Mouse (Mus musculus): ENCODE results near the gene Ugt1a10.
"Not testable (repeated sequence)": the region's sequence is repeated elsewhere in the genome, so short reads cannot be mapped to it uniquely, and the experiment has no call there.

Ugt1a10 gene

GRCm38 (mm10) chr1:88215466-88216380 lies 160.5 kb downstream of the Ugt1a10 start:
- DNase-seq (ENCODE audit: low spot score in 2 of 2): no peak

DNA sequence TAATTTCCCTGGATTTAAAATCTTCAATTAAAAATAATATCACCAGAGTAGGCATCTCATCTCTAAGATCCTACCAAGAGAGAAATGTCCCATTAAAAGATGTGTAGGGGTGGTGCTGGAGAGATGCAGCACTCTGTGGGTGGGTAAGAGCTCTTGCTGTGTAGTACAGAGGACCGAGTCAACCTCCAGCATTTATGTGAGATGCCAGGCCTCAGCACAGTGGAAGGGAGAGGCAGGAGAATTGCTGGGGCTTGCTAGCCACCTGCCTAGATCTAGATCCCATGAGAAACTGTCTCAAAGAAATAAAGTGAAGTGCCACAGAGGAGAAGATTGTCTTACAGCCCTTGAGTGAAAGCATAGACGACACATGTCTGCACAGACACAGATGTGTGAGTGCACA lies 161.4 kb downstream of the Ugt1a10 start:
- DNase-seq (ENCODE audit: low spot score in 2 of 2): no peak

DNA sequence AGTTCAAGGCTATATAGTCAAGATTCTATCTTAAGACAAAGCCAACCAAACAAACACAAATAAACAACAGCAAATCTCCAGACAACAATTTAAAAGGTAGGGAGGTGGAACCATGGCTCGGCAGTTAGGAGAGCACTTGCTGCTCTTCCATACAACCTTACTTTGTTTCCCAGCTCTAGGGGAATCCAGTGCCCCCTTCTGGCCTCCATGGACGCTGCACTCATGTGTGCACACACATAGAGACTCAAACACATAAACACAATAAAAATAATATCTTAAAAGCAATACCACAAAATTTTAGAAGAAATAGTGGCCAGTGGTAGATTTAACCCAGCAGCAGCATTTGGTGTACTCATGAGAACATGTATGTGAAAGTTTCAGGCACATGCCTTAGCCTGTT lies 162.0 kb downstream of the Ugt1a10 start:
- no peak for DNase-seq (ENCODE audit: low spot score in 2 of 2)

GRCm38 (mm10) chr1:88217576-88217975 lies 162.4 kb downstream of the Ugt1a10 start:
- no peak for DNase-seq (ENCODE audit: low spot score in 2 of 2)

DNA sequence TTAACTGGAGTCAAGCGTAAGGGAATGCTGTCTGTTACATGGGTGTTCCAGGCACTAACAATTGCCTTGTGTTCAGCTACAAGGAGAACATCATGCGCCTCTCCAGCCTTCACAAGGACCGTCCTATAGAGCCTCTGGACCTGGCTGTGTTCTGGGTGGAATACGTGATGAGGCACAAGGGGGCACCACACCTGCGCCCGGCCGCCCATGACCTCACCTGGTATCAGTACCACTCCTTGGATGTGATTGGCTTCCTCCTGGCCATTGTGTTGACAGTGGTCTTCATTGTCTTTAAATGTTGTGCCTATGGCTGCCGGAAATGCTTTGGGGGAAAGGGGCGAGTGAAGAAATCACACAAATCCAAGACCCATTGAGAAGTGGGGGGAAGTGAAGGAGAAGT lies 162.9 kb downstream of the Ugt1a10 start:
- no peak for DNase-seq (ENCODE audit: low spot score in 2 of 2)

- DNase-seq (ENCODE audit: low spot score in 2 of 2): no peak
Observed at GRCm38 (mm10) chr1:88218591-88218990, 163.4 kb downstream of the Ugt1a10 start.

DNA sequence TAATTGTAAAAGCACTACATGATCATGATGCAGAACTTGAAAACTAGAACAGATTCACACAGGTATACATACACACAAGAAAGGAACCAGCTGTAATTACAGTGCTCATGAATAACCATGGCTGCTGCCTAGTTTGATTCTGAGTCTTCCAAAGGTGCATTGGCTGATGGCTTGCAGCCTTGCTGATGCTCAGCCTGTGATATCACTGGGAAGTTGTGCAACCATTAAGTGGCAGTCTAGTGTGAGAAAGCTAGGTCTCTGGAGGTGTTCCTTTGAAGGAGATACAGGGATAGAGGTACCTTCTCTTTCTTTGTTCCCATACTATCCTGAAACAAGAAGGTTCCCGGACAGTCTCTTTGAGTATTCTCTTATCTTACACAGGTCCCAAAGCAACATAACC lies 163.9 kb downstream of the Ugt1a10 start:
- DNase-seq (ENCODE audit: low spot score in 2 of 2): no peak

GRCm38 (mm10) chr1:88220336-88220735 lies 165.1 kb downstream of the Ugt1a10 start:
- peak in 1 of 2 experiments; percentile 1 for DNase-seq (ENCODE audit: low spot score in 2 of 2)

GRCm38 (mm10) chr1:88222216-88222615 lies 167.0 kb downstream of the Ugt1a10 start:
- no peak for DNase-seq (ENCODE audit: low spot score in 2 of 2)

- DNase-seq (ENCODE audit: low spot score in 2 of 2): not testable (repeated sequence)
Observed at GRCm38 (mm10) chr1:88223011-88223515, 167.9 kb downstream of the Ugt1a10 start.

GRCm38 (mm10) chr1:88223591-88223990 lies 168.4 kb downstream of the Ugt1a10 start:
- DNase-seq (ENCODE audit: low spot score in 2 of 2): peak in 1 of 2 experiments; percentile 9

GRCm38 (mm10) chr1:88224029-88224776 lies 169.0 kb downstream of the Ugt1a10 start:
- no peak for DNase-seq (ENCODE audit: low spot score in 2 of 2)

- DNase-seq (ENCODE audit: low spot score in 2 of 2): not testable (repeated sequence)
Observed at GRCm38 (mm10) chr1:88225301-88225700, 170.1 kb downstream of the Ugt1a10 start.

DNA sequence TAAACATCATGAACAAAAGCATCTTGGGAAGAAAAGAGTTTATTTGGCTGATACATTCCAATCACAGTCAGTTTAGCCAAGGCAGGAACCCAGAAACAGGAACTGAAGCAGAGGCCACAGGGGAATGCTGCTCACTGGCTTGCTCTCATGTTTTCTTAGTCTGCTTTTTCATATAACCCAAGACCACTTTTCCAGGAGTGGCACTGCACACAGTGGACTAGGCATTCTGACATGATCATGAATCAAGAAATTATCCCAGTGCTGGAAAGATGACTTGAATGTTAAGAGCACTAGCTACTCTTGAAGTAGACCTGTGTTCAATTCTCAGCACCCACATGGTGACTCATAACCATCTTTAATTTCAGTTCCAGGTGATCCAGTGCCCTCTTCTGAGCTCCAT lies 170.6 kb downstream of the Ugt1a10 start:
- no peak for DNase-seq (ENCODE audit: low spot score in 2 of 2)

GRCm38 (mm10) chr1:88226670-88227379 lies 171.6 kb downstream of the Ugt1a10 start, which contains the start of gene Mroh2a:
TSS of gene Mroh2a (plus strand) at chr1:88226986.
- peak in 1 of 2 experiments; percentile 5 for DNase-seq (ENCODE audit: low spot score in 2 of 2)

DNA sequence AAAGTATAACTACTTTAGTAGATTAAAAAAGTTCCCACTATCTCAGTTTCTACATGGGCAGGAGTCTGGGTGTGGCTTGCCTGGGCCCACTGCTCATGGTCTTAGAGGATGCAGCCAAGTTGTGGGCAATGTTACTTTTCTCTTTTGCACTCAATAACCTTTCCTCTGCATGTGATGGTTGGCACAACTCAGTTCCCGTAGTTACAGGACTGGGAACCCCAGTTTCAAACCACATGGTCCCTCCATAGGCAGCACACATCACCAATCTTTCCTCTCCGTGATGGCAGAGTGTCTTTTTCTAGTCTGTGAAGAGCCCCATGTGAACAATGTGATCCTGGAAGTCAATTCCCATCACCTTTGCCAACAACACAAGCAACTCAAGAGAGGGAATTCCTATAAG lies 172.3 kb downstream of the Ugt1a10 start:
- DNase-seq (ENCODE audit: low spot score in 2 of 2): no peak

GRCm38 (mm10) chr1:88228121-88228520 lies 172.9 kb downstream of the Ugt1a10 start:
- no peak for DNase-seq (ENCODE audit: low spot score in 2 of 2)

DNA sequence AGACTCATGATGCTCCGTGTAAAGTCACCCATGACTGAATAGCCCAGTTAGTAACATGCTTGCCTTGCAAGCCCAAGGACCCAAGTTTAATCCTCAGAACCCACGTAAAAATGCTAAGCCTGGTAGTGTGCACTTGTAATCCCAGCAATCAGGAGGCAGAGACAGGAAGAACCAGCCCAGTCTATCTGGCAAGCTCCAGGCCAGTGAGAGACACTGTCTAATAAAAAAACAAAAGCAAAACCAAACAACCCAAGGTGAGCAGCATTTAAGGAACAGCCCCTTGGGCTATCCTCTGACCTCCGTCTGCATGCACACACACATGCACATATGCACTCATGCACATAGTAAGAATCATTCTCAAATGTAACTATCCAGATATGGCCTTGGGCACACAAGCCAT lies 174.4 kb downstream of the Ugt1a10 start:
- no peak for DNase-seq (ENCODE audit: low spot score in 2 of 2)

DNA sequence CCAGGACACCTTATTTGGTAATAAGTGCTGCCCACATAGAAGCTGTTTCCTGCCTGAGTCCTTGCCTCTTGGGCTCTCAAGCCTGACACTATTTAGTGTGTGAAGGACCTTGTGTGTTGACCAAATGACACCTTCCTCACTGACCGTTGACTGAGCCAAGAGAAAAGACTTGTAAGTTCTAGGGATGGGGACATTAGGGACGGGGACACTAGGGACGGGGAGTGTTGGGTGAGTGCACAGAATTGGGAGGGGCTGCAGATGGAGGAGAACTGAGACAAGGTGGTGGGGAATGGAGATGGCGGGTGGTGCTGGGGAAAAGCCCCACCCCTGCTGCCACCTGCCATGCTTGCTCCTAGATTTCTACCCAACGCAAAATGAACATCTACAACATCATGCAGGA lies 174.8 kb downstream of the Ugt1a10 start:
- no peak for DNase-seq (ENCODE audit: low spot score in 2 of 2)

DNA sequence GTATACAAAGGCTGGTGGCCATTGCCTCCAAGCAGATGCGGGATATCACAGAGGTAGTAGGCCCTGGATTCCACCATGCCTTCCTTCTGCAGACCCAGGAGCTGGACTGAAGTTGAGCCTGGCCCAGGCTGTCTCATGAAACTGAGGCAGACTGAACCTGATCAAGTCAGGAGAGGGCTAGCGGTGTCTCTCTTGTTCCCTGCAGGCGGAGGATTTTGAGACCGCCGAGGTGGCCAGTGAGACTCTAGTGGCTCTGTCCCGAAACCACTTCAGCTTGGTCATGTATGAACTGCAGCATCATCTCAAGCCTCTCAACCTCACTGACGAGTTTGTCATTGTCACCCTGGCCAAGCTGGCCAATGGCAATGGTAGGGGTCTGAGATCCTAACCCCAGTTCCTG lies 175.2 kb downstream of the Ugt1a10 start:
- DNase-seq (ENCODE audit: low spot score in 2 of 2): no peak

- no peak for DNase-seq (ENCODE audit: low spot score in 2 of 2)
Observed at GRCm38 (mm10) chr1:88230981-88231802, 176.0 kb downstream of the Ugt1a10 start.
